Mouse (Mus musculus) megakaryocyte, embryonic 14.5 days (primary cell): Measurements from ENCODE around the gene Tmem223. TPM values are rescaled to one million over a fixed set of nuclear protein-coding genes. Genes with fewer than 3 reads are reported as not detected.

Experiments used
- H3K27me3 ChIP-seq: replicated peaks from 2 replicates; pipeline ENCODE3; 2012; ENCODE audit warnings: inconsistent platforms
- H3K36me3 ChIP-seq: replicated peaks from 2 replicates; pipeline ENCODE3; 2012; ENCODE audit warnings: low read length, inconsistent platforms, mixed read lengths
- H3K4me1 ChIP-seq: 2 replicates; pipeline ENCODE4 v1.6.1; 2012; ENCODE audit warnings: inconsistent platforms
- H3K4me3 ChIP-seq: replicated peaks from 2 replicates; pipeline ENCODE3; 2012; ENCODE audit warnings: moderate library complexity, mild to moderate bottlenecking, inconsistent platforms
- H3K9me3 ChIP-seq: 2 replicates; pipeline ENCODE4 v1.6.1; 2012; ENCODE audit warnings: inconsistent platforms
- FLI1 ChIP-seq: IDR thresholded peaks from 2 replicates; pipeline ENCODE4 v1.6.1; 2012; ENCODE audit warnings: low read length, inconsistent platforms, mixed read lengths
- GATA1 ChIP-seq: IDR thresholded peaks from 3 replicates; pipeline ENCODE4 v1.6.1; 2012; ENCODE audit warnings: mixed read lengths, low read length, inconsistent platforms, borderline replicate concordance
- polyA plus RNA-seq: library from polyadenylated mRNA; stranded (reverse); fragments of >175 nt; gene quantifications from 2 replicates; pipeline ENCODE4 v1.2.3, GENCODE M21; 2012; ENCODE audit warnings: low replicate concordance; ENCODE audit not compliant: insufficient read depth

Gene Tmem223
- polyA plus RNA-seq = 53.5 and 407 TPM in 2 replicates

DNA sequence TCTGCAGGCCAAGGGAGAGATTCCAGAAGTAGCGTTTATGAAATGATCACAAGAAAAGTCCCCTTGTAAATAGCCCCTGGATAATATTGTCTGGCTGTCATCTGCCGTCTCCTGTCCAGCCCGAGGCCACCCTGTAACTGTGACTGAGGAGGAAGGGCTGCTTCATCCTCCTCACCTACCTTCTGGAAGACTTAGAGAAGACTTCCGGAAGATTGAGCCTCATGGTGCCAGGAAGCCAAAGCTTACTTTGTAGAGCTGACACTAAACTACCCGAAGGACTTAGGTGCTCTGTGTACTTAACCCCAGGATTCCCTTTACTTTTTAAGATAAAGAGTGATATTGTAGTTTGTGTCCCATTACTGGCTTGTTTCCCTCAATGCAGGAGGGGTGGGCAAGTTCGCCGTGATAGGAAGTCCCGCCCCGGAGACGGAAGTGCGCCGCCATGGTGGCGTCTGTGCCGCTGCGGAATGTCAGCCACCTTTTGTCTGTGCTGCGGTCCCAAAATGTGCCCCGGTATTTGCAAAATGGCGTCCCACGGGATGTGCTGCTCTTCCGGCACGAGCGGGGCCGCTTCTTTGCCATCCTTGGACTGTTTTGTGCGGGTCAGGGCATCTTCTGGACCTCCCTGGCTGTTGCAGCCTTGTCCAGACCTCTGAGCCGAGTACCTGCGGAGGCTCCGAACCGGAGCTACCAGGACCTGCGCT lies at the start of gene Tmem223:
TSS of gene Tmem223 (plus strand) at position 430 of the 704 bp plus-strand sequence.
- no peak for TF ChIP-seq FLI1
- Histone ChIP-seq H3K27me3 (no peaks in the 10 kb centered on the region), H3K9me3 (peaks cover 2% of the 10 kb centered on the region), H3K4me1 (peaks cover 42% of the 10 kb centered on the region), H3K36me3 (peaks cover 71% of the 10 kb centered on the region), H3K4me3 (peak within 1 kb of the TSS; percentile 93)

DNA sequence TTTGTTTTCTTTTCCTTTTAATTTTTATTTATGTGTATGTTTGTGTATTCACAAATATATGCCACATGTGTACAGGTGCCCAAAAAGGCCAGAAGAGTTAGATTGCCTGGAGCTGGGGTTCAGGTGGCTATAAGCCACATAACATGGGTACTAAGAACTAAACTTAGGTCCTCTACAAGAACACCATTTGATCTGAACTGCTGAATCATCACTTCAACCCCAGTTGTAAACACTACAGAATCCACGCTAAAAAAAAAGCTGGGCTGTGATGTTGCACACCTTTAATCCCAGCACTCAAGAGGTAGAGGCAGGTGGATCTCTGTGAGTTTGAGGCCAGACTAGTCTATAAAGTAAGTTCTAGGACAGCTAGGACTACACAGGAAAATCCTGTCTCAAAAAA lies 49.4 kb upstream of the Tmem223 start:
- Histone ChIP-seq H3K27me3 (no peaks in the 10 kb centered on the region), H3K9me3 (no peaks in the 10 kb centered on the region), H3K36me3 (peaks cover 26% of the 10 kb centered on the region), H3K4me3 (peak overlapping the region; percentile 76), H3K4me1 (peaks cover 73% of the 10 kb centered on the region)
- no peak for TF ChIP-seq FLI1
- TF ChIP-seq GATA1 = no peak

DNA sequence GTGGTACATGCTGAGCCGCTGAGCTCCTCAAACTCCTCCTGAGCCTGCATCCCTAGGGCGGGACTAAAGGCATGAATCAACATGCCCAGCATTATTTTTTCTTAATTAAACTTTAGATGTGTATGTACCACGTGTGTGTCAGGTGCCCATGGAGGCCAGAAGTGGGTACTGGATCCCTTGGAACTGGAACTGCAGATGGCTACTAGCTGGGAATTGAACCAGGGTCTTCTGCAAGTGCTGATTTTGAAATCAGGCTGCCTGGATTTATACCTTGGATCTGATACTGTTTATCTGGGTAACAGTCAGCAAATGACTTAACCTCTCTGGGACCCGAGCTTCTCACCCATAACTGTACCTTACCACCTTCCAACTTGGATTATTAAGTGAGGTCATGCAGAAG lies 48.8 kb upstream of the Tmem223 start:
- Histone ChIP-seq H3K27me3 (no peaks in the 10 kb centered on the region), H3K36me3 (peaks cover 33% of the 10 kb centered on the region), H3K4me3 (peak overlapping the region; percentile 99), H3K9me3 (no peaks in the 10 kb centered on the region), H3K4me1 (peaks cover 67% of the 10 kb centered on the region)
- TF ChIP-seq GATA1 (no peak), FLI1 (no peak)

DNA sequence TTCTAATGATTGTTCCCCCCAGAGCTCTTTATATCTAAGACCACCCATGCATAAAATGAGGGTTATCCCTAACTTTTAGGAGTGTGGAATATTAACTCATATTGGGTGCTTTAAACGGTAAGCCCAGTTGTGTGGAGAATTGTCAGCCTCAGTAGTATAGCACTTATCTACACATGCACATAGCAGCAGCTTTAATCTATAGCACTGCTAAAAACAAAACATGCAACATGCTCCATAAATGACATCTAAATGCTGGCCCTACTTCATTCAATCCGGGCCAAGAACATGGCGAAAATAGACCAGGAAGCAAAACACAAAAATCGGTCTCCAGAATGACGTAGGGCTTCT lies 48.3 kb upstream of the Tmem223 start:
- peak overlapping the region; percentile 99 for H3K4me3 ChIP-seq
- peaks cover 35% of the 10 kb centered on the region for H3K36me3 ChIP-seq
- H3K27me3 ChIP-seq = no peaks in the 10 kb centered on the region
- no peaks in the 10 kb centered on the region for H3K9me3 ChIP-seq
- TF ChIP-seq GATA1 (no peak), FLI1 (no peak)
- H3K4me1 ChIP-seq = peaks cover 61% of the 10 kb centered on the region

DNA sequence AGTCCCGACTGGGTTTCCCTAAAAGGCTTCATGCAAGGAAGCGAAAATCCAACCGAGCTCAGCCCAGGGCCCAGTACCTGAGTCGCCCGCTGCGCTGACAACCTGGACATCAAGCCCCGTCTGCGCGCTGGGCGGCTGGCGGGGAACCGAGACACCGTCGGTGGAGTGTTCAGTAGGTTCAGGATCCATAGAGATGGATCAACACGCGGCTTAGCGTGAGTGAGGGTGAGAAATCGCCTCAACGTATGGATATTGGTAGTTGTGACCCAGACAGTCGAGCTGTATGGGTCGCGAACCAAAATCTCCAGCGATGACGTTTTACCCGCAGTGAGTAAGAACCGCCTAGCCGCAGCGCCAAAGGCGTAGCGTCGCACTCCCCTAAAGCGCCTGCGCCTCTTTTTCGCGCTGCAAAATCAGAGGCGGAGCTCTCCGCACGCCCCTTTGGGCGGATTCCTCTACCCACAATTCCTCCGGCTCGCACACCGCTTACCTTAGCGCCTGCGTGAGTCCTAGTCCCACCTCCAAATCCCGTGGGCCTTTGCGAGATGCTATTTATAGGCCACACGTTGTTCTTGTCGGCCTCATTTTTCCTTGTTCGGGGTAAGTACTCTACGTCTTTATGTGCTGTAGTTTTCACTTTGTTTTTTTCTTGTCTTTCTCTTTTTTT lies 47.8 kb upstream of the Tmem223 start, which contains the start of gene Slc3a2:
TSS of gene Slc3a2 (minus strand) at position 463 of the 667 bp plus-strand sequence.
- H3K36me3 ChIP-seq = peaks cover 37% of the 10 kb centered on the region
- peak within 1 kb of the TSS; percentile 99 for H3K4me3 ChIP-seq
- peaks cover 56% of the 10 kb centered on the region for H3K4me1 ChIP-seq
- no peaks in the 10 kb centered on the region for H3K9me3 ChIP-seq
- H3K27me3 ChIP-seq = no peaks in the 10 kb centered on the region
- TF ChIP-seq GATA1 = no peak
- no peak for TF ChIP-seq FLI1

DNA sequence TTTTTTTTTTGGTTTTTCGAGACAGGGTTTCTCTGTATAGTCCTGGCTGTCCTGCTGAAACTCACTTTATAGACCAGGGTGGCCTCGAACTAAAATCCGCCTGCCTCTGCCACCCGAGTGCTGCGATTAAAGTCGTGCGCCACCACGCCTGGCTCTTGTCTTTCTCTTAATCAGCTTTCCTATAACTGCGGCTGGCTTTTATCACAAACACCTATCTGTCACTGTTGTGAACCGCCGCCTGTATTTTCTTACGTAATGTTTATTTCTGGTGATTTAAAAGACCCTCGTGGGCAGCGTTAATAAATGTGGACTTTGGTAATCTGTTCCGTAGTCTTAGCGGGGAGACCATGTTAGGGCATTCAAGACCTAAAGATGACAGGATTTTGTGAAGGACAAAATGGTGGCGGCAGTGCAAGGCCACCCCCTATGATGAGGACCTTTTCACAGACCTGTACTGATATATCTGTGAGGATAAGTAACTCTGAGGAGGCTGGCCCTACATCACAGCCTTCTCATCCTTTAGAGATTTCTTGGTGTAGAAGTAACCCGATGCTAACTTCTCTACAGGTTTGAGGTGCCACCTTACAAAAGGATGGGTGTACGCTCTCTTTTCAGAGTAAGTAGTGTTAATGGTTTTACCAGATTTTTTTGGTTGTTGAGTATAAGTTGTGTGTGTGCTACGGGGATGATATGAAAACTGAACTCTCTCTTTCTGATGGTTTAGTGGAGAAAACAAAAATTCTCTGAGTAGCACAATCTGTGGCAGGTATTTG lies 47.0 kb upstream of the Tmem223 start:
- Histone ChIP-seq H3K4me1 (peaks cover 49% of the 10 kb centered on the region), H3K36me3 (peaks cover 37% of the 10 kb centered on the region), H3K9me3 (no peaks in the 10 kb centered on the region), H3K4me3 (peak overlapping the region; percentile 99), H3K27me3 (no peaks in the 10 kb centered on the region)
- TF ChIP-seq GATA1 (no peak), FLI1 (no peak)

DNA sequence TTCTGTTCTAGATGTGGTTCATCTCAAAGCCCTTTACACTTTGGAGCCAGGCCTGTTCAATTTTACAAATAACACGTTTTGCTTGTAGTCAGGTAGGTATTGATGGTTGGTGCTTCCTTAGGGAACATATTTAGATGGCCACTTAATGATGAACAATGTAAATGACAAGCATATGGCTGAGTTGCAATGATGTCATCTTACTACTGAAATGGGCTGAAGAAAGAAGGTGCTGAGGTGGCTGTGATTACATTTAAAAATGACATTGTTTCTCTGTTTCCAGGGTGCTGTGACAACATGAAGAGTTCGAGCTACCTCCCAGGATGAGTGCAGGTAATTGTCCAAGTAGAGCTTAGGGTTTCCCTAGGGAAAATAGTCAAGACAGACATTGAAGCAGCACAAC lies 46.4 kb upstream of the Tmem223 start:
- H3K36me3 ChIP-seq = peaks cover 37% of the 10 kb centered on the region
- H3K4me1 ChIP-seq = peaks cover 45% of the 10 kb centered on the region
- H3K4me3 ChIP-seq = peak overlapping the region; percentile 99
- no peaks in the 10 kb centered on the region for H3K9me3 ChIP-seq
- no peaks in the 10 kb centered on the region for H3K27me3 ChIP-seq
- TF ChIP-seq FLI1 (no peak), GATA1 (no peak)

DNA sequence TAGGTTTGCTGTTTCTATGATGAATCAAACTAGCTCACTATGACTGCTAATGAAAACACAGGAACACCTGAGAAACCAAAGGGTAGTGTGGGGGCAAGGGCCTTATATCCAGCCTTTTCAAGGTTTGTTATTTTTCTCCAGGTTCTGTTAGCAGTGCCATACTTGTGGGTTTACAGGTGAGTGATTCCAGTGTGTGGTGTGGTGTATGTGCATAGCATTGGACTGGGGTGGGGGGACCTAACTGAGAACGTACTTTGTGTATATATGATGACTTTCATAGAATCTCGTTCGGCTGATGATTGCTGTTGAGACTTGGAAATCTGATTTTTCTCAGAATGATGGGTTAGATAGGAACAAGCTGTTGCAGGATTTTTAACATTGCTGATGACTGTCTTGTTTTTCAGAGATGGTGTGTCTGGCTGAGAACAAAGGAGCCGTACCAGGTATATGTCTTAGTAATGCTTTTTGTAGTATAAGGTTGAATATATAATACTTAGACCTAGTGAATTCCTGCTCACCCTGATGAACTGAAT lies 45.6 kb upstream of the Tmem223 start:
- Histone ChIP-seq H3K4me3 (peak overlapping the region; percentile 99), H3K4me1 (peaks cover 40% of the 10 kb centered on the region), H3K27me3 (no peaks in the 10 kb centered on the region), H3K9me3 (no peaks in the 10 kb centered on the region), H3K36me3 (peaks cover 36% of the 10 kb centered on the region)
- TF ChIP-seq FLI1 = no peak
- no peak for TF ChIP-seq GATA1

DNA sequence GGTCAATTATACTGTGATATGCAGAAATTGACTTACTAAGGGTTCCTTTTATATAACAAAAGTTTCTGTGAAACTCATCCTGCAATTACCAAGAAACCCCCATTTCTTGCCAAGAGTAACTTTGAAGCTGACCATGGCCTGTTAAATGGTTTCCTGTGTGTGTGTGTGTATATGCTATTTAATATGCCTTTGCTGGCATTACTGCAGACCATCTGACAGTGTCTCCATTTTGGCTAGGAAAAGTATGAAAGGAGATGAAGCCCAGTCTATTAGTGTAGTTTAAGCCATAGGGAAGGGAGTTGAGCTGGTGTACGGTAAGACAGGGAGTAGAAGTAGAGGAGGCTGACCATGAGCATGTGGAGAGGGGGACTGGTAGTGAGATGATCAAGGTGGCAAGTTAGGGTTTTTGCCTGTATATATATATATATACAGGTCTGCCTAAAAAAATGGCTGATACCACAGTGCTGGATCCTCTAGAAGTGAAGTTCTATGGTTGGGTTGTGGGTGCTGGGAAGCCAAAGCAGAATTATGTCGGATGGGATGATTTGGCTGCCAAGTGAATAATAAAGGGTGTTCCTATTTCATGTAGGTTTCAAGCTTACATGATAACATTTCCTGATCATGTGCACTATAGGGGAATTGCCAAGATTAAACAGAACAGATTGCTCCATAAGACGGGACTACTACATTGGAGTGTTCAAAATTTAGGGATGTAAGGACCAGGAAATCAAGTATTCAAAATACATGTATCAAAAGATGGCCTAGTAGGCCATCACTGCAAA lies 44.0 kb upstream of the Tmem223 start:
- Histone ChIP-seq H3K36me3 (peaks cover 32% of the 10 kb centered on the region), H3K27me3 (no peaks in the 10 kb centered on the region), H3K4me3 (no peak overlapping the region), H3K4me1 (peaks cover 24% of the 10 kb centered on the region), H3K9me3 (no peaks in the 10 kb centered on the region)
- TF ChIP-seq GATA1 (no peak), FLI1 (no peak)
